Mouse (Mus musculus) liver, embryonic 12.5 days (tissue): ENCODE measurements around the gene Svs5. TPM values are rescaled to one million over a fixed set of nuclear protein-coding genes. Genes with fewer than 3 reads are reported as not detected.

Experiments
- microRNA-seq: library from miRNA; unstranded; fragments of <30 nt; microRNA quantifications from one replicate; pipeline ENCODE4, GENCODE M21; 2017
- polyA plus RNA-seq: library from polyadenylated mRNA; unstranded; fragments of >200 nt; fragmentation: Nextera tagmentation; extraction: Ambion mirVana; gene quantifications from 2 replicates; pipeline ENCODE4 v1.2.1, GENCODE M21; 2016

Gene Svs5
- polyA plus RNA-seq, 1 experiment from 2014 or later, result not detected

Small RNAs within 50 kb of the gene (microRNA-seq; reads per million reads assigned to microRNA genes)
- gene Mir7678, result not detected

Other genes starting within 250 kb of the Svs5 start
- gene Kcns1, start 161.6 kb upstream of the Svs5 start, polyA plus RNA-seq, result not detected in 2 replicates
- not detected in 2 replicates for gene Wfdc5, start 150.0 kb upstream of the Svs5 start, polyA plus RNA-seq
- not detected in 2 replicates for gene Wfdc12, start 142.1 kb upstream of the Svs5 start, polyA plus RNA-seq
- not detected in 2 replicates for gene Wfdc15a, start 132.6 kb upstream of the Svs5 start, polyA plus RNA-seq
- gene Wfdc15b, start 111.1 kb upstream of the Svs5 start, polyA plus RNA-seq, result 0.30 TPM in 1 of 2 replicates, not detected in the other
- not detected in 2 replicates for gene Svs2, start 94.3 kb upstream of the Svs5 start, polyA plus RNA-seq
- not detected in 2 replicates for gene Svs3b, start 76.1 kb upstream of the Svs5 start, polyA plus RNA-seq
- not detected in 2 replicates for gene Svs4, start 54.3 kb upstream of the Svs5 start, polyA plus RNA-seq
- not detected in 2 replicates for gene Svs3a, start 43.5 kb upstream of the Svs5 start, polyA plus RNA-seq
- not detected in 2 replicates for gene Svs6, start 16.0 kb upstream of the Svs5 start, polyA plus RNA-seq
- 12.1 and 14.1 TPM in 2 replicates for gene Slpi, start 56.4 kb downstream of the Svs5 start, polyA plus RNA-seq
- gene Rbpjl, start 70.4 kb downstream of the Svs5 start, polyA plus RNA-seq, result not detected in 2 replicates
- 0.28 and 0.41 TPM in 2 replicates for gene Matn4, start 72.4 kb downstream of the Svs5 start, polyA plus RNA-seq
- gene Sdc4, start 111.1 kb downstream of the Svs5 start, polyA plus RNA-seq, result 31.3 and 31.8 TPM in 2 replicates
- gene Sys1, start 124.2 kb downstream of the Svs5 start, polyA plus RNA-seq, result 36.1 and 37.9 TPM in 2 replicates
- gene Gm20458, start 128.2 kb downstream of the Svs5 start, polyA plus RNA-seq, result 4.7 and 5.2 TPM in 2 replicates
- not detected in 2 replicates for gene Trp53tg5, start 141.0 kb downstream of the Svs5 start, polyA plus RNA-seq
- gene Dbndd2, start 153.4 kb downstream of the Svs5 start, polyA plus RNA-seq, result 0.94 and 1.7 TPM in 2 replicates
- 29.7 and 30.3 TPM in 2 replicates for gene Pigt, start 164.8 kb downstream of the Svs5 start, polyA plus RNA-seq
- gene Wfdc2, start 229.7 kb downstream of the Svs5 start, polyA plus RNA-seq, result 2.1 and 3.2 TPM in 2 replicates
- not detected in 2 replicates for gene Spint3, start 240.7 kb downstream of the Svs5 start, polyA plus RNA-seq